Mouse (Mus musculus) adrenal gland, postnatal 25 days (tissue): Measurements from ENCODE around the gene Ralgapa1. TPM values are rescaled to one million over a fixed set of nuclear protein-coding genes. Genes with fewer than 3 reads are reported as not detected.
"Not testable (repeated sequence)": the region's sequence is repeated elsewhere in the genome, so short reads cannot be mapped to it uniquely, and the experiment has no call there.

ENCODE experiments used
- DNase-seq: peaks from one replicate; pipeline ENCODE4 v3.0.0; 2021; ENCODE audit warnings: mixed read lengths
- total RNA-seq: library from RNA; stranded (reverse); gene quantifications from 2 replicates; pipeline ENCODE4 v1.2.3, GENCODE M21; 2021

Gene Ralgapa1
- total RNA-seq, 1 experiment from 2014 or later, result 84.1 TPM

GRCm38 (mm10) chr12:55800144-55800543 is 20.8 kb downstream of the Ralgapa1 start:
- DNase-seq, result no peak

GRCm38 (mm10) chr12:55798745-55799144 is 22.2 kb downstream of the Ralgapa1 start:
- DNase-seq, result no peak

- no peak for DNase-seq
These were observed 23.9 kb downstream of the Ralgapa1 start for GRCm38 (mm10) chr12:55797103-55797502.

- not testable (repeated sequence) for DNase-seq
These were observed 26.5 kb downstream of the Ralgapa1 start for GRCm38 (mm10) chr12:55794485-55794884.

GRCm38 (mm10) chr12:55785252-55785651 is 35.7 kb downstream of the Ralgapa1 start:
- no peak for DNase-seq

GRCm38 (mm10) chr12:55782662-55783061 is 38.3 kb downstream of the Ralgapa1 start:
- DNase-seq, result no peak

- DNase-seq, result peak; percentile 52
These were observed 42.7 kb downstream of the Ralgapa1 start for GRCm38 (mm10) chr12:55778301-55778700.

GRCm38 (mm10) chr12:55777356-55777755 is 43.6 kb downstream of the Ralgapa1 start:
- DNase-seq, result no peak

- DNase-seq, result no peak
These were observed 46.7 kb downstream of the Ralgapa1 start for GRCm38 (mm10) chr12:55774316-55774715.

- DNase-seq, result no peak
These were observed 100.6 kb downstream of the Ralgapa1 start for GRCm38 (mm10) chr12:55720319-55720718.

- DNase-seq, result no peak
These were observed 115.1 kb downstream of the Ralgapa1 start for GRCm38 (mm10) chr12:55705881-55706280.

GRCm38 (mm10) chr12:55666699-55667098 is 154.3 kb downstream of the Ralgapa1 start:
- DNase-seq, result no peak

GRCm38 (mm10) chr12:55663194-55663593 is 157.8 kb downstream of the Ralgapa1 start:
- not testable (repeated sequence) for DNase-seq

- no peak for DNase-seq
These were observed 172.9 kb downstream of the Ralgapa1 start for GRCm38 (mm10) chr12:55648011-55648525.

GRCm38 (mm10) chr12:55626711-55627110 is 194.3 kb downstream of the Ralgapa1 start:
- DNase-seq, result no peak

- no peak for DNase-seq
These were observed 197.7 kb downstream of the Ralgapa1 start for GRCm38 (mm10) chr12:55623254-55623653.

GRCm38 (mm10) chr12:55622615-55623245 is 198.2 kb downstream of the Ralgapa1 start:
- no peak for DNase-seq

- DNase-seq, result no peak
These were observed 200.6 kb downstream of the Ralgapa1 start for GRCm38 (mm10) chr12:55620321-55620720.

GRCm38 (mm10) chr12:55610812-55611211 is 210.2 kb downstream of the Ralgapa1 start:
- DNase-seq, result no peak

GRCm38 (mm10) chr12:55607902-55608301 is 213.1 kb downstream of the Ralgapa1 start:
- DNase-seq, result no peak

- DNase-seq, result no peak
These were observed 216.6 kb downstream of the Ralgapa1 start for GRCm38 (mm10) chr12:55604411-55604810.

GRCm38 (mm10) chr12:55600503-55600994 is 220.4 kb downstream of the Ralgapa1 start:
- DNase-seq, result no peak

- DNase-seq, result peak; percentile 79
These were observed 221.1 kb downstream of the Ralgapa1 start for GRCm38 (mm10) chr12:55599639-55600502.
